Mouse (Mus musculus) cortical plate, adult 2 months (tissue): Measurements from ENCODE around the gene Bco1. TPM values are rescaled to one million over a fixed set of nuclear protein-coding genes. Genes with fewer than 3 reads are reported as not detected.
A peak's percentile ranks its signal among the peaks of the same experiment; 100 is the strongest.

Experiments
- H3K27ac ChIP-seq: fragments of 200-500 bp; 2 replicates; pipeline ENCODE4 v1.5.1; 2012; ENCODE audit warnings: low read length, control low read depth, inconsistent platforms; ENCODE audit not compliant: insufficient read depth
- H3K4me1 ChIP-seq: fragments of 200-500 bp; 2 replicates; pipeline ENCODE4 v1.6.1; 2011; ENCODE audit warnings: low read length; ENCODE audit not compliant: control insufficient read depth, insufficient read depth
- H3K4me3 ChIP-seq: fragments of 200-500 bp; 2 replicates; pipeline ENCODE4 v1.5.1; 2011; ENCODE audit warnings: mild to moderate bottlenecking, low read length, control low read depth; ENCODE audit not compliant: insufficient read depth
- CTCF ChIP-seq: fragments of 200-500 bp; IDR thresholded peaks from 2 replicates; pipeline ENCODE4 v1.5.1; 2011; ENCODE audit warnings: mild to moderate bottlenecking, control low read depth, low read length; ENCODE audit not compliant: insufficient read depth; ENCODE audit errors: extremely low read depth
- POLR2A ChIP-seq: fragments of 200-500 bp; IDR thresholded peaks from 2 replicates; pipeline ENCODE4 v1.6.1; 2011; ENCODE audit warnings: mild to moderate bottlenecking, low read length, control low read depth; ENCODE audit not compliant: insufficient read depth; ENCODE audit errors: extremely low read depth
- polyA plus RNA-seq: library from polyadenylated mRNA; depleted of rRNA; stranded (reverse); fragments of >200 nt; gene quantifications from 2 replicates; pipeline ENCODE4 v1.2.3, GENCODE M21; 2012

Bco1 gene
- polyA plus RNA-seq, 1 experiment, result not detected

DNA sequence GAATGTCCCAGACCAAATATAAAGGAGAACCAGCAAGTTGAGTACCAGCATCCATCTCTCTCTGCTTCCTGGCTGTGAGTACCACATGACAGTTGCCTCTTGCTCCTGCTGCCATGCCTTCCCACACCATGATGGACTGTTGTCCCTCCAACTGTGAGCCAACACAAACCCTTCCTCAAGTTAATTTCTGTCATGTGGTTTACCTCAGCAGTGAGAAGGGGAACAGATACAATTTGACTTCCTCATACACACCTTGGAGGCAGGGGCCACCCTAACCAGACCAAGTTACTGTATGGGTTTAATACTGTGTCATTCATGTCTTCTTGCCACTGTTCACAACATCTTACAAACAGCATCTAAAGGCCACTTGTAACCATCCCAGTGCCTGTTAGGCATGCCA, 8.6 kb upstream of the Bco1 start:
- Histone ChIP-seq H3K27ac (no peak overlapping the region), H3K4me3 (no peak overlapping the region), H3K4me1 (no peaks in the 10 kb centered on the region)
- TF ChIP-seq CTCF (no peak), POLR2A (no peak)

DNA sequence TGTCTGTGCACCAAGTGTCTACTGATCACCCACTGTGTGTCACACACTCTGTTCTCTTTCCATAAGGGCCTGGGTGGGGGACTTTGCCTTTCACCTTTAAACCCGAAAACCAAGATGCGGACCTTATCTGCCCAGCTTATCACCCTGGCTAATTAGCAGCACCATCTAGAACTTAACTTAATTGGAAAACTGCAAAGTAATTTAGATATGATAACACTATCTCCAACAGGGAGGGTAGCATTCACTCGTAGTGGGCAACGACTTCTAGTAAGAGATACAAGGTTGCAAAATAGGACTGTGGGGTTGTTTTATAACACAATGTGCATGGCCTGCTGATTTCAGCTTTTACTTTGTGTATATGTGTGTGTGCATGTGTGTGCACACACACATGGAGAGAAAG, 5.9 kb upstream of the Bco1 start:
- no peak for TF ChIP-seq CTCF
- no peak for TF ChIP-seq POLR2A
- H3K27ac ChIP-seq, result no peak overlapping the region
- no peaks in the 10 kb centered on the region for H3K4me1 ChIP-seq
- H3K4me3 ChIP-seq, result no peak overlapping the region

DNA sequence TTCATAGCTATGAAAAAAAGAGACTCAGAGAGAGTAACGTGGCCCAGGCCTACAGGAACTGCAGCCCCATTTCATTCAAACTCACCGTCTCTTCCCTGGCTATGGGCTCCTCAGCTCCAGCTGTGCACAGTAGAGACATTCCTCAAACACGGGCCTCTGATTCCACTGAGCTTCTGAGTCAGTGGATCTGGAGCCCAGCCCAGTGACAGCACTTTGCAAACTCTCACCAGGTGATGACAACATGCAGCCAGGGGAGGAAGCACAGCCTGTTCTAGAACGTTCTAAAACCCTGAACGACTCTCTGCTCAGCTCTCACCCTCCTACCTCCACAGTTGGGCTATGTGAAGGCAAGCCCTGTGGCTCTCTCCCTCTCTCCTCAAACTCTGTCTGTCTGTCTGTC, 1.6 kb upstream of the Bco1 start:
- H3K4me3 ChIP-seq, result no peak overlapping the region
- TF ChIP-seq POLR2A (no peak), CTCF (no peak)
- no peaks in the 10 kb centered on the region for H3K4me1 ChIP-seq
- H3K27ac ChIP-seq, result 0 out of 2 replicates have a peak overlapping the region, but pooled peaks have one; percentile 21

DNA sequence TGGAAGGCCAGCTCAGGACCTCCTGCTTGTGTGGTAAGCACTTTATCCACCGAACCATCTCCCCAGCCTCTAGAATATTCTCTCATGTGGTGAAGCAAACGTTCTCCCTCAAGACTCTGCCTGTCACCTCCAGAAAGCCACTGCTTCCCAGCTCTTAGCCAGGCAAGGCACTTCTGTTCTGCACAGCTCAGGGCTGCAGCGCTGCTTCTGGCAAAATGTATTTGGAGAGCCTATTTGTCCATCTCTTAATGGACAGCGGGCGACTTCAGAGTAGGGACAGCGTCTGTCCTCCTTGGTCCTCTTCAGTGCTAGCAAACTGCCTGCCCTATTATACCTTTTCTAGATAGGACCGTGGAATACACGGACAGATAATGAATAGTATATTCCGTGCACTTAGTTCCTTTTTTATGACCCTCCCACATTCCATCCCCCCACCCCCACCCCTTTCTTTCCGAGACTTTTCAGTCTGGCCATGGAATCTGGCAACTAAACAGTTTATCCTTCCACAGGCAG, 1.5 kb downstream of the Bco1 start:
- TF ChIP-seq CTCF (no peak), POLR2A (no peak)
- no peak overlapping the region for H3K27ac ChIP-seq

DNA sequence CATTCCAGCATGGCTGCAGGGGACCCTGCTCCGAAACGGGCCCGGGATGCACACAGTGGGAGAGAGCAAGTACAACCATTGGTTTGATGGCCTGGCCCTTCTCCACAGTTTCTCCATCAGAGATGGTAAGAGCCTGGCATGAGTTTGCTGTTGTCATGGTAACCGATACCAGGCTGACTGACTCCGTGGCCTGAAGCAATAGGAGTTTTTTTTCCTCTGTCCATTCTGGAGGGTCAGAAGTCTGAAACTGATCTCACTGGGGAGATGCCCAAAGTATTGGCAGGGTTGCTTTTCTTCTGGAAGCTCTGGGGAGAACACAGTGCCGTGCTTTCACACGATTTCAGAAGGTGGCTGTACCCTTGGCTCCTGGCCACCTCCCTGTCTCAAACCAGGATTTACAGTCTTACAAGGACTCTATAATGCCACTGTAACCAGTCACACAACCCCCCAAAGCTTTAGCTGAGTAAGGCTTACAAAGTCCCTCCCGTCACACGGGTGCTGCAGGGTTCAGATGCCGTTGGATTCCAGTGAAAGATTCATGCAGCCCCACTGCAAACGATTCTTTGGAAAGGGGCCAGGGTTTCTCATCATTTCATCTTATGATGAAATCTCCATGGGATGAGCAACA, 2.0 kb downstream of the Bco1 start:
- Histone ChIP-seq H3K4me1 (no peaks in the 10 kb centered on the region), H3K4me3 (no peak overlapping the region), H3K27ac (no peak overlapping the region)
- TF ChIP-seq CTCF (no peak), POLR2A (no peak)

More for the DNA sequence above, 1.5 kb downstream of the Bco1 start:
- no peaks in the 10 kb centered on the region for H3K4me1 ChIP-seq
- H3K4me3 ChIP-seq, result no peak overlapping the region

DNA sequence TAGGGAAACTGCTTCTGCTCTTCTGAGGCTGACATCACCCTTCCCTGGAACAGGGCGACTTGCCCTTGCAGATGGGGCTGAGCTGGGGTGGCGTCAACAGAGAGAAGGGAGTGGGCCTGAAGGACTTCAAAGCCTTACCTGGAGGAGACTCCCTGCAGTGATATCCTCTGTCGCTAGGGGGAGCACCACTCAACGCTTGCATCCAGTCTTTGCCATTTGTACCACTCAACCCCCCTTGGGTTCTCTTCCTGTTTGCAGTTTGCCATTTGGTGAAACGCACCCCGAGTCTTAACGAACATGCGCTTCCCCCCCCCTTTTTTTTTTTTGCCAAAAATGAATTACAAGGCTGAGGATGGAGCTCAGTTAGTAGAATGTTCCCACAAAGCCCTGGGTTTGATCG, 11.9 kb downstream of the Bco1 start:
- no peak overlapping the region for H3K27ac ChIP-seq
- TF ChIP-seq POLR2A (no peak), CTCF (peak; percentile 89)
- no peaks in the 10 kb centered on the region for H3K4me1 ChIP-seq
- H3K4me3 ChIP-seq, result no peak overlapping the region

DNA sequence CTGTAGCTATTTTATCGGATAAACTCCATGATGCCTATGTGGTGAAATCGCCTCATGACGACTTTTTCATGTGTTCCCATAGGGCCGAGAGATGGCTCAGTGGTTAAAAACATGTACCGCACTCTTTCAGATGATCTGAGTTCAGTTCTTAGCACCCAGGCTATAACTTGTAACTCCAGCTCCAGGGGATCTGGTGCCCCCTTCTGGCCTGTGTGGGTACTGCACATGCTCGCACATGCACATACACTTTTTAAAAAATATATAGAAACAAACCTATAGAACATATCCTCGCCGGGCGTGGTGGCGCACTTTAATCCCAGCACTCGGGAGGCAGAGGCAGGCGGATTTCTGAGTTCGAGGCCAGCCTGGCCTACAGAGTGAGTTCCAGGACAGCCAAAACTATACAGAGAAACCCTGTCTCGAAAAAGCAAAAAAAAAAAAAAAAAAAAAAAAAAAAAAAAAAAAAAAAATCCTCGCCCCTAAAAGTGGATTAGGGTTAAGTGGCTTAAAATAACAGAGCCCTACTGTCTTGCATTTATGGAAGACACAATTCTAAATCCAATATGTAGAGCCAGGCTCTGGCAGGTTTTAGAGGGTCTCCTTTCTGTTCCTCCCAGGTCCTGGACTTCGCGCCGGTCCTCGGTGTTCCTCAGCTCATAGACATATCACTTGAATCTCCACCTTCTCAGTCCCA, 13.5 kb downstream of the Bco1 start:
- Histone ChIP-seq H3K4me1 (no peaks in the 10 kb centered on the region), H3K27ac (no peak overlapping the region), H3K4me3 (no peak overlapping the region)
- TF ChIP-seq CTCF (no peak), POLR2A (no peak)

DNA sequence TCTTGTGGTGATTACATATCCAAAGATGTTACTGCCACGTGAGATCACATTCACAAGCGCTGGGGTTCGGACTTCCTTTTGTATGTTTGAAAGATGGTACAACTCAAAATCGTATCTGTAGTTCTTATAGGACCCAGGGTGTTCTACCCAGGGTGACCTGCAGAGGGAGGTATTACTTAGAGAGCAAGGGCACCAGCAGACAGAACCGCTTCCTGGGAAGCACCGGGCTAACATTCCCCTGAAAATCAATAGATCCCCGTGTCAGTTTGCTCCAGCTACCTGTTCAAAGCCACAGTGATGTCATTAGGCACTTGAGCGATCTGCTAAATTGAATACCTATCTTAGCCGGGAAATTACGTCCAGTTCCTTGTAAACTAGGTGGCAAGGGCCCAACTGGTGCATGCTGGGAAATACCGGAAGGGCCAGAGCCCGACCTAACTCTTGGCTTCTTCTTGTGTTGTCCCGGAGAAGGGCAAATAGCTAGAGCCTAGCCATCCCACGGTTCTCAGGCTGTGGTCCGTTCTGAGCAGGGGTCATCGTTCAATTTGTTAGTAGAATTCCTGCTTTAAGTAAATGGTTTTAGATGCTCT, 14.2 kb downstream of the Bco1 start:
- Histone ChIP-seq H3K4me1 (no peaks in the 10 kb centered on the region), H3K4me3 (no peak overlapping the region), H3K27ac (no peak overlapping the region)
- TF ChIP-seq CTCF (peak; percentile 40), POLR2A (no peak)

DNA sequence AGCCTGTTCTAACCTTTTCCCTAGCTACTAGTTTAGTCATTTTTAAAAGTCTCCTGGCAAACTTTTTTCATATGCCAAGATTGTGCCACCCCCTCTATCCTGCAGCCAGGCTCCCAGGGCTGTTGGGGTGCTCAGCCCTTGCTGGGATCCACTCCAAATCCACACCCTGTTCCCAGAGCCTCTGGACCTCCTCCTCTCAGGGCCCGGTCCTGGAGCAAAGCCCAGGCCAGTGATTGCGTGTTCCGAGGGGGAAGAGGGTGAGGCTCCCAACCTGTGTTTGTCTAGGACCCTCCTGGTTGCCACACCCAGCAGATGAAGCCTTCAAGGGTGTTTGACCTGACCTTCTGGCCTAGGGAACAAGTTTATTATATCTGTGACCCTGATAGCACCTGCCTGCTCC, 16.0 kb downstream of the Bco1 start:
- Histone ChIP-seq H3K4me1 (peaks cover 2% of the 10 kb centered on the region; the same call in 1 of the 2 replicates), H3K4me3 (no peak overlapping the region), H3K27ac (no peak overlapping the region)
- TF ChIP-seq POLR2A, result no peak
- TF ChIP-seq CTCF, result no peak
